In genomic region chr16:13940139-13940846, GRCm38 (mm10) we compare ENCODE assay signal across 9 mouse cellular contexts. TPM values are rescaled to one million over a fixed set of nuclear protein-coding genes. Genes with fewer than 3 reads are reported as not detected.
DNase-seq lines count a peak whose midpoint lies in the region; ATAC-seq and TF ChIP-seq lines count a peak whose summit lies in the region.
"Had no signal": no experiment of that assay in that cellular context is flagged by ENCODE, and none has a peak within 500 bp of the region (broad histone marks: within the 10 kb centered on the region; RNA-seq: fewer than 3 reads in every experiment).

No protein-coding gene starts in this region.

- ATAC-seq in heart, postnatal 0 days (ENCODE audit: insufficient read depth, low read depth) = peak; percentile 81
- peak; percentile 98 for ATAC-seq in neural tube, embryonic 12.5 days (ENCODE audit: low FRiP score, low read depth)

- peak overlapping the region; percentile 80 for H3K4me2 ChIP-seq in heart, postnatal 0 days (ENCODE audit: low read depth, low read length)
- peak overlapping the region; percentile 99 for H3K4me2 ChIP-seq in neural tube, embryonic 12.5 days (replicated peaks)

- no peaks in the 10 kb centered on the region for H3K79me2 ChIP-seq in liver, adult 2 months (ENCODE audit: control insufficient read depth, insufficient read depth, low read length)

- H3K9ac ChIP-seq in heart, postnatal 0 days (replicated peaks; ENCODE audit: low read depth, low read length) = peak overlapping the region; percentile 48
- peak overlapping the region; percentile 93 for H3K9ac ChIP-seq in liver, adult 2 months (ENCODE audit: low read depth, low read length)
- H3K9ac ChIP-seq in neural tube, embryonic 12.5 days = peak overlapping the region; percentile 68

- TF ChIP-seq EP300 in heart, postnatal 0 days (IDR thresholded peaks at IDR 0.05; ENCODE audit: low read depth) = no peak

- WGBS in heart, postnatal 0 days = 6% methylated on average over 28 of the region's 28 CpGs
- 5% methylated on average over 28 of the region's 28 CpGs for WGBS in liver, adult 2 months
- WGBS in neural tube, embryonic 12.5 days = 4% methylated on average over 28 of the region's 28 CpGs

- peaks cover 7% of the 10 kb centered on the region; the same call in 1 of the 2 replicates for H3K27me3 ChIP-seq in heart, postnatal 0 days (ENCODE audit: control insufficient read depth, insufficient read depth, low read length)
- H3K27me3 ChIP-seq in liver, adult 2 months (ENCODE audit: control insufficient read depth, insufficient read depth, low read length) = no peaks in the 10 kb centered on the region
- H3K27me3 ChIP-seq in neural tube, embryonic 12.5 days (replicated peaks) = peaks cover 13% of the 10 kb centered on the region

- no peak for TF ChIP-seq CTCF in gastrocnemius, adult 2 months (IDR thresholded peaks at IDR 0.05)
- no peak for TF ChIP-seq CTCF in embryonic fibroblast, embryonic 13.5 days (IDR thresholded peaks at IDR 0.05; ENCODE audit: borderline replicate concordance, insufficient read depth, low read length)
- no peak for TF ChIP-seq CTCF in heart, postnatal 0 days (IDR thresholded peaks at IDR 0.05; ENCODE audit: low read depth)
- TF ChIP-seq CTCF in liver, adult 2 months (IDR thresholded peaks at IDR 0.05; ENCODE audit: low read depth, low read length) = no peak

- H3K27ac ChIP-seq in gastrocnemius, adult 2 months = peak overlapping the region; percentile 38
- H3K27ac ChIP-seq in embryonic fibroblast, embryonic 13.5 days (ENCODE audit: insufficient read depth, low read length) = no peak overlapping the region
- no peak overlapping the region for H3K27ac ChIP-seq in heart, postnatal 0 days (ENCODE audit: low read depth)
- peak overlapping the region; percentile 49 for H3K27ac ChIP-seq in liver, adult 2 months (replicated peaks; ENCODE audit: insufficient read depth, low read depth, low read length)
- H3K27ac ChIP-seq in neural tube, embryonic 12.5 days = no peak overlapping the region

- H3K4me3 ChIP-seq in gastrocnemius, adult 2 months = peak overlapping the region; percentile 79
- H3K4me3 ChIP-seq in embryonic fibroblast, embryonic 13.5 days (ENCODE audit: insufficient read depth, low read length) = peak overlapping the region; percentile 39
- H3K4me3 ChIP-seq in heart, postnatal 0 days (ENCODE audit: low read depth, low read length) = peak overlapping the region; percentile 53
- peak overlapping the region; percentile 94 for H3K4me3 ChIP-seq in liver, adult 2 months (ENCODE audit: insufficient read depth, low read depth, low read length)
- H3K4me3 ChIP-seq in neural tube, embryonic 12.5 days = peak overlapping the region; percentile 55

- peak; percentile 44 for DNase-seq in gastrocnemius, adult 2 months
- no peak for DNase-seq in gastrocnemius, adult 18-20 months (ENCODE audit: low spot score)
- DNase-seq in heart, postnatal 0 days (ENCODE audit: low spot score) = no peak
- peak; percentile 90 to 91 for DNase-seq in kidney, postnatal 36 days
- peak; percentile 76 for DNase-seq in liver, adult 2 months (ENCODE audit: extremely low read depth, low read depth, low spot score)
- DNase-seq in urinary bladder, postnatal 25 days (ENCODE audit: low spot score) = peak; percentile 29

- TF ChIP-seq POLR2A in embryonic fibroblast, embryonic 13.5 days (IDR thresholded peaks at IDR 0.05; ENCODE audit: low read depth, low read length) = no peak
- peak; percentile 62; the same call in 1 of the 2 replicates for TF ChIP-seq POLR2A in liver, adult 2 months (IDR thresholded peaks at IDR 0.05; ENCODE audit: extremely low read depth, insufficient read depth, low read length)

- H3K9me3 ChIP-seq in heart, postnatal 0 days (replicated peaks; ENCODE audit: control insufficient read depth, low read length) = no peaks in the 10 kb centered on the region
- H3K9me3 ChIP-seq in neural tube, embryonic 12.5 days = no peaks in the 10 kb centered on the region

- H3K36me3 ChIP-seq in heart, postnatal 0 days (replicated peaks; ENCODE audit: control insufficient read depth, insufficient read depth, low read length) = no peaks in the 10 kb centered on the region
- H3K36me3 ChIP-seq in liver, adult 2 months (ENCODE audit: control insufficient read depth, insufficient read depth, low read length) = no peaks in the 10 kb centered on the region
- no peaks in the 10 kb centered on the region for H3K36me3 ChIP-seq in neural tube, embryonic 12.5 days

- intact Hi-C loops in gastrocnemius, adult 2 months (cut with DNase I) = loop anchor here (5.0 kb wide), 1 partner anchor 62 kb away; no protein-coding TSS in a partner anchor

- H3K4me1 ChIP-seq in embryonic fibroblast, embryonic 13.5 days (ENCODE audit: control insufficient read depth, insufficient read depth, low read length) = 0 out of 2 replicates have a peak, but pooled peaks cover 2% of the 10 kb centered on the region
- H3K4me1 ChIP-seq in heart, postnatal 0 days (ENCODE audit: control insufficient read depth, insufficient read depth) = no peaks in the 10 kb centered on the region
- no peaks in the 10 kb centered on the region for H3K4me1 ChIP-seq in liver, adult 2 months (ENCODE audit: control insufficient read depth, insufficient read depth, low read length)
- peaks cover 8% of the 10 kb centered on the region for H3K4me1 ChIP-seq in neural tube, embryonic 12.5 days

RNA-seq across cellular contexts. Expression of gene Mpv17l, which starts 37.3 kb away (rescaled TPM):
- 1 to 10 TPM in 1 of 2 experiments, under 1 TPM in 1; 0.92 to 1.1 TPM for total RNA-seq in gastrocnemius, adult 2 months (2021)
- total RNA-seq in gastrocnemius, adult 18-20 months (2021) = under 1 TPM; 0.50 to 0.85 TPM
- polyA plus RNA-seq in embryonic fibroblast, embryonic 13.5 days (2011; ENCODE audit: insufficient read length, low read depth, missing spikeins) = 4.7 and 5.1 TPM in 2 replicates
- total RNA-seq in heart, postnatal 0 days (2014; rRNA removed; ENCODE audit: low replicate concordance) = 2.0 and 2.7 TPM in 2 replicates
- 1.4 and 2.3 TPM in 2 replicates for polyA plus RNA-seq in heart, postnatal 0 days (2015; fragmentation: Nextera tagmentation; extraction: Ambion mirVana)
- total RNA-seq in liver, adult 2 months (2014; rRNA removed) = 30.6 and 35.9 TPM in 2 replicates
- polyA plus RNA-seq in liver, adult 2 months (2012; rRNA removed) = 26.2 and 29.8 TPM in 2 replicates
- polyA plus RNA-seq in neural tube, embryonic 12.5 days (2016; fragmentation: Nextera tagmentation; extraction: Ambion mirVana) = 7.7 and 7.8 TPM in 2 replicates

RNA-seq across cellular contexts. Expression of gene Pdxdc1, which starts 37.4 kb away (rescaled TPM):
- total RNA-seq in gastrocnemius, adult 2 months (2021) = 10 to 100 TPM; 48.1 to 53.4 TPM
- 10 to 100 TPM; 46.9 to 51.1 TPM for total RNA-seq in gastrocnemius, adult 18-20 months (2021)
- polyA plus RNA-seq in embryonic fibroblast, embryonic 13.5 days (2011; ENCODE audit: insufficient read length, low read depth, missing spikeins) = 195 and 220 TPM in 2 replicates
- total RNA-seq in heart, postnatal 0 days (2014; rRNA removed; ENCODE audit: low replicate concordance) = 75.6 and 96.8 TPM in 2 replicates
- 46.4 and 49.9 TPM in 2 replicates for polyA plus RNA-seq in heart, postnatal 0 days (2015; fragmentation: Nextera tagmentation; extraction: Ambion mirVana)
- total RNA-seq in liver, adult 2 months (2014; rRNA removed) = 102 and 112 TPM in 2 replicates
- 41.4 and 45.5 TPM in 2 replicates for polyA plus RNA-seq in liver, adult 2 months (2012; rRNA removed)
- polyA plus RNA-seq in neural tube, embryonic 12.5 days (2016; fragmentation: Nextera tagmentation; extraction: Ambion mirVana) = 74.3 and 75.5 TPM in 2 replicates

RNA-seq across cellular contexts. Expression of gene 2900011O08Rik, which starts 46.1 kb away (rescaled TPM):
- total RNA-seq in gastrocnemius, adult 2 months (2021) = not detected
- total RNA-seq in gastrocnemius, adult 18-20 months (2021) = not detected
- 0.65 and 1.1 TPM in 2 replicates for polyA plus RNA-seq in embryonic fibroblast, embryonic 13.5 days (2011; ENCODE audit: insufficient read length, low read depth, missing spikeins)
- total RNA-seq in heart, postnatal 0 days (2014; rRNA removed; ENCODE audit: low replicate concordance) = 0.04 TPM in 1 of 2 replicates, not detected in the other
- polyA plus RNA-seq in heart, postnatal 0 days (2015; fragmentation: Nextera tagmentation; extraction: Ambion mirVana) = 0.07 and 0.16 TPM in 2 replicates
- not detected in 2 replicates for total RNA-seq in liver, adult 2 months (2014; rRNA removed)
- polyA plus RNA-seq in liver, adult 2 months (2012; rRNA removed) = 0.04 TPM in 1 of 2 replicates, not detected in the other
- 55.0 and 62.3 TPM in 2 replicates for polyA plus RNA-seq in neural tube, embryonic 12.5 days (2016; fragmentation: Nextera tagmentation; extraction: Ambion mirVana)
- total RNA-seq: hematopoietic stem cell, adult 5-6 weeks had no signal

RNA-seq across cellular contexts. Expression of gene Ifitm7, which starts 46.4 kb away (rescaled TPM):
- not detected for total RNA-seq in gastrocnemius, adult 2 months (2021)
- total RNA-seq in gastrocnemius, adult 18-20 months (2021) = not detected
- not detected in 2 replicates for polyA plus RNA-seq in embryonic fibroblast, embryonic 13.5 days (2011; ENCODE audit: insufficient read length, low read depth, missing spikeins)
- not detected in 2 replicates for total RNA-seq in heart, postnatal 0 days (2014; rRNA removed; ENCODE audit: low replicate concordance)
- polyA plus RNA-seq in heart, postnatal 0 days (2015; fragmentation: Nextera tagmentation; extraction: Ambion mirVana) = not detected in 2 replicates
- not detected in 2 replicates for total RNA-seq in liver, adult 2 months (2014; rRNA removed)
- not detected in 2 replicates for polyA plus RNA-seq in liver, adult 2 months (2012; rRNA removed)
- polyA plus RNA-seq in neural tube, embryonic 12.5 days (2016; fragmentation: Nextera tagmentation; extraction: Ambion mirVana) = 0.77 and 1.1 TPM in 2 replicates

Comparison
In these comparisons a context has a peak if more than half of its experiments do, and no peak if none do; other contexts are left out.
1. DNase-seq: peak in gastrocnemius, adult 2 months (single experiment), kidney, postnatal 36 days (2 of 2), liver, adult 2 months (single experiment) and urinary bladder, postnatal 25 days (single experiment); none in gastrocnemius, adult 18-20 months (single experiment) and heart, postnatal 0 days (single experiment).
2. H3K27ac ChIP-seq: peak in gastrocnemius, adult 2 months (single experiment) and liver, adult 2 months (single experiment); none in embryonic fibroblast, embryonic 13.5 days (single experiment), heart, postnatal 0 days (single experiment) and neural tube, embryonic 12.5 days (single experiment).
3. H3K4me3 ChIP-seq: peak in every context shown above with its lines; median percentile 94 in liver, adult 2 months; 79 in gastrocnemius, adult 2 months; 55 in neural tube, embryonic 12.5 days; 53 in heart, postnatal 0 days; 39 in embryonic fibroblast, embryonic 13.5 days.
4. Peak in every context shown above with its lines, with median percentiles within 50 percentile points of each other: H3K9ac ChIP-seq.